ENCODE assay signal across 10 mouse cellular contexts in the genomic region with DNA sequence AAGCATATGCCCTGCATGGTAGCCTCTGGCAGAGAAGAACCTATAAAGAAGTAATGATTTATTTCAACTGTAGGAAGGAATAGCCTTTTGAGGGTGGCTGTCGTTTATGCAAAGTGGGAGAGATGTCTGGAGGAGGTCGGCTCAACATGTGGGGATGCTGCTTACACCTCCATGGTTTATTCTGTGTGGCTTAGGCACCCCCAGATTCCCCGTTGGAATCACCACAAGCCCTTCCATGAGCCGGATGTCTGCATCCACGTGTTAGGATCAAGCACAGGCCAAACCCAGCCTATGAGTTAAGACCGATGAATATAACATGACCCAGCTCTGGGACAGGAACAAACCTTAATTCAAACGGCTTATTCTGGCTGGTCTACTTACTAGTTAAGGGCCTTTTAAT.
DNase-seq lines count a peak whose midpoint lies in the region; ATAC-seq and TF ChIP-seq lines count a peak whose summit lies in the region.
"Had no signal": no experiment of that assay in that cellular context is flagged by ENCODE, and none has a peak within 500 bp of the region (broad histone marks: within the 10 kb centered on the region; RNA-seq: fewer than 3 reads in every experiment).

No protein-coding gene starts in this region.

- H3K4me1 ChIP-seq in heart, adult 2 months (ENCODE audit: control insufficient read depth, insufficient read depth, low read length): no peaks in the 10 kb centered on the region; the same call in none of the 2 replicates
- peaks cover 34% of the 10 kb centered on the region for H3K4me1 ChIP-seq in heart, embryonic 16.5 days (ENCODE audit: control insufficient read depth, insufficient read depth, low read length)
- H3K4me1 ChIP-seq in midbrain, embryonic 12.5 days: peaks cover 45% of the 10 kb centered on the region

- ATAC-seq in heart, embryonic 16.5 days (replicated peaks; ENCODE audit: extremely low read depth, insufficient read depth, low FRiP score): no peak
- ATAC-seq in midbrain, embryonic 12.5 days (ENCODE audit: low FRiP score, low read depth): no peak
- ATAC-seq: CD4-positive, CD25-positive, alpha-beta regulatory T cell, adult 4 months had no signal

- no peak overlapping the region for H3K9ac ChIP-seq in heart, adult 2 months (ENCODE audit: low read depth, low read length)
- peak overlapping the region; percentile 72 for H3K9ac ChIP-seq in heart, embryonic 16.5 days (ENCODE audit: low read length)
- H3K9ac ChIP-seq in midbrain, embryonic 12.5 days (replicated peaks): no peak overlapping the region

- TF ChIP-seq POLR2A in heart, adult 2 months (IDR thresholded peaks at IDR 0.05; ENCODE audit: insufficient read depth, low read depth, low read length): no peak

- no peaks in the 10 kb centered on the region for H3K79me2 ChIP-seq in heart, adult 2 months (replicated peaks; ENCODE audit: control insufficient read depth, insufficient read depth, low read length)

- H3K9me3 ChIP-seq in heart, embryonic 16.5 days (replicated peaks; ENCODE audit: control insufficient read depth, low read length): no peaks in the 10 kb centered on the region
- H3K9me3 ChIP-seq in midbrain, embryonic 12.5 days: no peaks in the 10 kb centered on the region

- DNase-seq in heart, adult 2 months: no peak
- no peak for DNase-seq in heart, postnatal 4 days
- peak; percentile 70 for DNase-seq in 3T3-L1 (ENCODE audit: low read depth, low spot score)
- DNase-seq in cerebellum, postnatal 4 days (ENCODE audit: low spot score in 2 of 2): no peak
- no peak for DNase-seq in layer of hippocampus, adult 18-20 months (ENCODE audit: low spot score in 2 of 2)
- no peak for DNase-seq in cerebellum, postnatal 10 days
- DNase-seq: adrenal gland, postnatal 25 days had no signal

- peak overlapping the region; percentile 77 for H3K4me2 ChIP-seq in heart, embryonic 16.5 days (ENCODE audit: low read depth, low read length)
- H3K4me2 ChIP-seq in midbrain, embryonic 12.5 days (replicated peaks): peak overlapping the region; percentile 33; the same call in 1 of the 2 replicates

- no peak for TF ChIP-seq CTCF in heart, adult 2 months (IDR thresholded peaks at IDR 0.05)

- peak overlapping the region; percentile 67 for H3K27ac ChIP-seq in heart, adult 2 months
- peak overlapping the region; percentile 29 for H3K27ac ChIP-seq in heart, embryonic 16.5 days (ENCODE audit: low read length)
- peak overlapping the region; percentile 52 for H3K27ac ChIP-seq in midbrain, embryonic 12.5 days (replicated peaks)

- 36% methylated on average over 7 of the region's 7 CpGs for WGBS in heart, adult 2 months
- 29% methylated on average over 7 of the region's 7 CpGs for WGBS in heart, embryonic 16.5 days
- 58% methylated on average over 7 of the region's 7 CpGs for WGBS in midbrain, embryonic 12.5 days

- TF ChIP-seq EP300 in heart, adult 2 months (IDR thresholded peaks at IDR 0.05; ENCODE audit: insufficient read depth, low read depth, low read length): no peak

- no peaks in the 10 kb centered on the region for H3K27me3 ChIP-seq in heart, adult 2 months (ENCODE audit: control insufficient read depth, insufficient read depth, low read length)
- no peaks in the 10 kb centered on the region for H3K27me3 ChIP-seq in heart, embryonic 16.5 days (ENCODE audit: control insufficient read depth, insufficient read depth, low read length)
- H3K27me3 ChIP-seq in midbrain, embryonic 12.5 days: no peaks in the 10 kb centered on the region

- peaks cover 2% of the 10 kb centered on the region for H3K36me3 ChIP-seq in heart, adult 2 months (ENCODE audit: control insufficient read depth, insufficient read depth, low read length)
- no peaks in the 10 kb centered on the region for H3K36me3 ChIP-seq in heart, embryonic 16.5 days (ENCODE audit: control insufficient read depth, insufficient read depth)
- H3K36me3 ChIP-seq in midbrain, embryonic 12.5 days: no peaks in the 10 kb centered on the region

- H3K4me3 ChIP-seq in heart, adult 2 months: peak overlapping the region; percentile 42
- peak overlapping the region; percentile 51 for H3K4me3 ChIP-seq in heart, embryonic 16.5 days (ENCODE audit: low read length)
- no peak overlapping the region for H3K4me3 ChIP-seq in midbrain, embryonic 12.5 days

- intact Hi-C loops in heart, adult 2 months (cut with DNase I): no loop called here
